Mouse (Mus musculus) left cerebral cortex, adult 2 months (tissue): ENCODE results near the gene Tmem239. TPM values are rescaled to one million over a fixed set of nuclear protein-coding genes. Genes with fewer than 3 reads are reported as not detected.

Experiments used
- DNase-seq, 2 experiments: peaks; one replicate each; pipeline ENCODE4 v3.0.0; 2021 to 2022; ENCODE audit warnings: low spot score in 2 of 2, mixed read lengths in 1 of 2; ENCODE audit errors: extremely low spot score in 1 of 2
- H3K27ac ChIP-seq: fragments of 200-600 bp; 2 replicates; pipeline ENCODE4 v1.8.1; 2022
- H3K4me3 ChIP-seq: fragments of 200-600 bp; 2 replicates; pipeline ENCODE4 v1.8.1; 2022
- CTCF ChIP-seq: fragments of 200-600 bp; IDR thresholded peaks from 2 replicates; pipeline ENCODE4 v1.8.1; 2022; ENCODE audit warnings: antibody characterized with exemption, mild to moderate bottlenecking, moderate library complexity
- intact Hi-C: fragments of 180-260 bp; cut with DNase I; formaldehyde crosslinking; loops from one replicate; pipeline ENCODE4 v1.15.1; 2025
- total RNA-seq, 2 experiments: library from RNA; stranded (reverse); gene quantifications; 2 replicates each; pipeline ENCODE4 v1.2.3; 2021

Tmem239 gene
- total RNA-seq, 2 experiments from 2014 or later, result not detected

GRCm38 (mm10) chr2:130439840-130440480 is 33.7 kb downstream of the Tmem239 start:
- intact Hi-C loops, result no loop called here
- no peak for TF ChIP-seq CTCF
- no peak for DNase-seq
- Histone ChIP-seq H3K4me3 (no peak overlapping the region), H3K27ac (no peak overlapping the region)

GRCm38 (mm10) chr2:130442162-130442561 is 35.9 kb downstream of the Tmem239 start:
- DNase-seq, result no peak
- TF ChIP-seq CTCF, result no peak
- Histone ChIP-seq H3K27ac (no peak overlapping the region), H3K4me3 (no peak overlapping the region)
- intact Hi-C loops, result no loop called here

GRCm38 (mm10) chr2:130448449-130448848 is 42.2 kb downstream of the Tmem239 start:
- Histone ChIP-seq H3K27ac (no peak overlapping the region), H3K4me3 (no peak overlapping the region)
- TF ChIP-seq CTCF, result peak; percentile 16
- DNase-seq, result no peak
- intact Hi-C loops, result no loop called here

- H3K27ac ChIP-seq, result peak overlapping the region; percentile 91
- peak overlapping the region; percentile 84 for H3K4me3 ChIP-seq
- intact Hi-C loops, result no loop called here
- DNase-seq, result no peak
- TF ChIP-seq CTCF, result no peak; the same call in 1 of the 2 replicates
Observed at GRCm38 (mm10) chr2:130449021-130449793, 42.9 kb downstream of the Tmem239 start.

- intact Hi-C loops, result loop anchor here (2.0 to 5.0 kb wide), 2 partner anchors 41 to 67 kb away; no protein-coding TSS in a partner anchor
- peak; percentile 89 to 93 for DNase-seq
- no peak for TF ChIP-seq CTCF
- Histone ChIP-seq H3K4me3 (peak within 1 kb of the TSS; percentile 84), H3K27ac (peak within 1 kb of the TSS; percentile 91)
Observed at GRCm38 (mm10) chr2:130449794-130450433, 43.6 kb downstream of the Tmem239 start, which contains the start of gene Ptpra. Ptpra (plus strand) TSS chr2:130450278.

GRCm38 (mm10) chr2:130450434-130450796 is 44.1 kb downstream of the Tmem239 start:
- DNase-seq, result peak; percentile 75 to 81
- no peak for TF ChIP-seq CTCF
- intact Hi-C loops, result loop anchor here (2.0 to 5.0 kb wide), 2 partner anchors 40 to 67 kb away; no protein-coding TSS in a partner anchor
- H3K27ac ChIP-seq, result peak overlapping the region; percentile 91
- peak overlapping the region; percentile 84 for H3K4me3 ChIP-seq

GRCm38 (mm10) chr2:130451086-130451726 is 44.9 kb downstream of the Tmem239 start:
- peak in 1 of 2 experiments; percentile 26 for DNase-seq
- Histone ChIP-seq H3K27ac (peak overlapping the region; percentile 91), H3K4me3 (peak overlapping the region; percentile 84)
- intact Hi-C loops, result loop anchor here (2.0 to 5.0 kb wide), 2 partner anchors 40 to 66 kb away; no protein-coding TSS in a partner anchor
- TF ChIP-seq CTCF, result no peak

GRCm38 (mm10) chr2:130451727-130452090 is 45.4 kb downstream of the Tmem239 start:
- intact Hi-C loops, result loop anchor here (2.0 to 5.0 kb wide), 2 partner anchors 39 to 66 kb away; no protein-coding TSS in a partner anchor
- DNase-seq, result no peak
- Histone ChIP-seq H3K27ac (peak overlapping the region; percentile 91), H3K4me3 (peak overlapping the region; percentile 84)
- no peak for TF ChIP-seq CTCF

GRCm38 (mm10) chr2:130452266-130452665 is 46.0 kb downstream of the Tmem239 start:
- no peak for TF ChIP-seq CTCF
- Histone ChIP-seq H3K4me3 (peak overlapping the region; percentile 84), H3K27ac (peak overlapping the region; percentile 16; the same call in 1 of the 2 replicates)
- no peak for DNase-seq
- intact Hi-C loops, result loop anchor here (5.0 kb wide), 1 partner anchor 65 kb away; no protein-coding TSS in a partner anchor

- no peak for DNase-seq
Observed at GRCm38 (mm10) chr2:130453421-130453820, 47.1 kb downstream of the Tmem239 start.

GRCm38 (mm10) chr2:130454748-130455370 is 48.6 kb downstream of the Tmem239 start:
- no peak for TF ChIP-seq CTCF
- intact Hi-C loops, result loop anchor here (5.0 kb wide), 1 partner anchor 62 kb away; no protein-coding TSS in a partner anchor
- DNase-seq, result peak in 1 of 2 experiments; percentile 24
- no peak overlapping the region; the same call in 1 of the 2 replicates for H3K4me3 ChIP-seq
- no peak overlapping the region for H3K27ac ChIP-seq

More at GRCm38 (mm10) chr2:130453421-130453820, 47.1 kb downstream of the Tmem239 start:
- no peak overlapping the region for H3K4me3 ChIP-seq
- intact Hi-C loops, result loop anchor here (5.0 kb wide), 1 partner anchor 64 kb away; no protein-coding TSS in a partner anchor
- no peak for TF ChIP-seq CTCF
- H3K27ac ChIP-seq, result no peak overlapping the region; the same call in 1 of the 2 replicates

Other genes starting within 250 kb of the Tmem239 start
- gene Snrpb, start 227.1 kb upstream of the Tmem239 start, total RNA-seq, result 100 to 1,000 TPM; 101 to 112 TPM
- gene Tmc2, start 211.3 kb upstream of the Tmem239 start, total RNA-seq, result not detected
- 100 to 1,000 TPM; 140 to 144 TPM for gene Nop56, start 132.0 kb upstream of the Tmem239 start, total RNA-seq
- 100 to 1,000 TPM; 285 to 286 TPM for gene Idh3b, start 121.9 kb upstream of the Tmem239 start, total RNA-seq
- 1 to 10 TPM; 9.7 to 9.8 TPM for gene Ebf4, start 111.3 kb upstream of the Tmem239 start, total RNA-seq
- 1 to 10 TPM; 5.5 to 6.4 TPM for gene Cpxm1, start 8.9 kb upstream of the Tmem239 start, total RNA-seq
- not detected for gene Gm28372, start 1.2 kb upstream of the Tmem239 start, total RNA-seq
- gene 1700020A23Rik, start 1.2 kb upstream of the Tmem239 start, total RNA-seq, result not detected
- 10 to 100 TPM; 78.3 to 99.1 TPM for gene Vps16, start 17.9 kb downstream of the Tmem239 start, total RNA-seq
- 10 to 100 TPM; 23.1 to 27.9 TPM for gene Pced1a, start 18.2 kb downstream of the Tmem239 start, total RNA-seq
- 100 to 1,000 TPM; 221 to 237 TPM for gene Ptpra, start 43.8 kb downstream of the Tmem239 start, total RNA-seq
- gene Mrps26, start 157.3 kb downstream of the Tmem239 start, total RNA-seq, result 10 to 100 TPM; 72.6 to 75.6 TPM
- 1 to 10 TPM in 1 of 2 experiments, not detected in 1; 4.4 TPM for gene Oxt, start 169.7 kb downstream of the Tmem239 start, total RNA-seq
- 10 to 100 TPM in 1 of 2 experiments, not detected in 1; 22.8 TPM for gene Avp, start 176.1 kb downstream of the Tmem239 start, total RNA-seq
- gene Fastkd5, start 223.5 kb downstream of the Tmem239 start, total RNA-seq, result 1 to 10 TPM; 7.9 to 8.7 TPM
- 10 to 100 TPM; 10.0 to 12.5 TPM for gene Ubox5, start 223.6 kb downstream of the Tmem239 start, total RNA-seq
- gene Lzts3, start 236.3 kb downstream of the Tmem239 start, total RNA-seq, result 100 to 1,000 TPM; 202 to 214 TPM